Mouse (Mus musculus): Measurements from ENCODE around the gene March10. TPM values are rescaled to one million over a fixed set of nuclear protein-coding genes. Genes with fewer than 3 reads are reported as not detected.

March10 gene
- polyA plus RNA-seq, 1 experiment = 0.13 TPM

GRCm38 (mm10) chr11:105409408-105409807 lies 47.1 kb downstream of the March10 start:
- no peak overlapping the region for H3K4me2 ChIP-seq (ENCODE audit: low read depth)
- TF ChIP-seq TCF3 (IDR thresholded peaks at IDR 0.05; ENCODE audit: insufficient read length, low read depth) = no peak
- H3K4me3 ChIP-seq = no peak overlapping the region
- H3ac ChIP-seq (ENCODE audit: control insufficient read depth, insufficient read length) = no peak overlapping the region
- H3K36me3 ChIP-seq (ENCODE audit: control insufficient read depth, insufficient read depth) = no peaks in the 10 kb centered on the region
- no peaks in the 10 kb centered on the region for H3K27me3 ChIP-seq (ENCODE audit: control insufficient read depth, insufficient read depth, insufficient read length)
- H3K79me2 ChIP-seq (ENCODE audit: control insufficient read depth, insufficient read depth) = no peaks in the 10 kb centered on the region

- Histone ChIP-seq H3K79me2 (ENCODE audit: control insufficient read depth, insufficient read depth) (no peaks in the 10 kb centered on the region), H3ac (ENCODE audit: control insufficient read depth, insufficient read length) (no peak overlapping the region), H3K36me3 (ENCODE audit: control insufficient read depth, insufficient read depth) (no peaks in the 10 kb centered on the region), H3K4me2 (ENCODE audit: low read depth) (no peak overlapping the region), H3K4me3 (no peak overlapping the region), H3K27me3 (ENCODE audit: control insufficient read depth, insufficient read depth, insufficient read length) (no peaks in the 10 kb centered on the region)
- TF ChIP-seq MYOG (IDR thresholded peaks at IDR 0.05; ENCODE audit: control insufficient read depth in 1 of 3, insufficient read depth in 1 of 3, insufficient read length in 2 of 3, low read depth in 2 of 3) (no peak), SRF (IDR thresholded peaks at IDR 0.05; ENCODE audit: control insufficient read depth, insufficient read length, low read depth) (no peak), E2F4 (IDR thresholded peaks at IDR 0.05; ENCODE audit: insufficient read depth) (no peak), REST (IDR thresholded peaks at IDR 0.05; ENCODE audit: insufficient read depth, insufficient read length) (no peak), MAX (IDR thresholded peaks at IDR 0.05; ENCODE audit: low read depth) (no peak), CEBPB (IDR thresholded peaks at IDR 0.05; ENCODE audit: insufficient read depth, poor library complexity, severe bottlenecking) (no peak), POLR2AphosphoS2 (IDR thresholded peaks at IDR 0.05; ENCODE audit: insufficient read length, low read depth) (no peak), MYOD1 (IDR thresholded peaks at IDR 0.05; ENCODE audit: control insufficient read depth in 1 of 3, insufficient read length in 2 of 3, low read depth in 2 of 3) (no peak), TCF3 (IDR thresholded peaks at IDR 0.05; ENCODE audit: insufficient read length, low read depth) (no peak), POLR2A (IDR thresholded peaks at IDR 0.05; ENCODE audit: insufficient read length, low read depth) (no peak), USF1 (IDR thresholded peaks at IDR 0.05; ENCODE audit: low read depth) (no peak), TCF12 (IDR thresholded peaks at IDR 0.05; ENCODE audit: insufficient read depth, poor library complexity, severe bottlenecking) (no peak)
Measured at GRCm38 (mm10) chr11:105407846-105408441, 48.6 kb downstream of the March10 start.

GRCm38 (mm10) chr11:105402355-105402754 lies 54.2 kb downstream of the March10 start:
- H3K36me3 ChIP-seq (ENCODE audit: control insufficient read depth, insufficient read depth) = no peaks in the 10 kb centered on the region
- H3K4me3 ChIP-seq = no peak overlapping the region
- no peak overlapping the region for H3ac ChIP-seq (ENCODE audit: control insufficient read depth, insufficient read length)
- H3K79me2 ChIP-seq (ENCODE audit: control insufficient read depth, insufficient read depth) = no peaks in the 10 kb centered on the region
- H3K4me2 ChIP-seq (ENCODE audit: low read depth) = no peak overlapping the region
- H3K27me3 ChIP-seq (ENCODE audit: control insufficient read depth, insufficient read depth, insufficient read length) = no peaks in the 10 kb centered on the region
- TF ChIP-seq CEBPB (IDR thresholded peaks at IDR 0.05; ENCODE audit: insufficient read depth, poor library complexity, severe bottlenecking) = no peak
- no peak for TF ChIP-seq REST (IDR thresholded peaks at IDR 0.05; ENCODE audit: insufficient read depth, insufficient read length)
- TF ChIP-seq SRF (IDR thresholded peaks at IDR 0.05; ENCODE audit: control insufficient read depth, insufficient read length, low read depth) = no peak
- no peak for TF ChIP-seq POLR2AphosphoS2 (IDR thresholded peaks at IDR 0.05; ENCODE audit: insufficient read length, low read depth)
- no peak for TF ChIP-seq MYOG (IDR thresholded peaks at IDR 0.05; ENCODE audit: control insufficient read depth in 1 of 3, insufficient read depth in 1 of 3, insufficient read length in 2 of 3, low read depth in 2 of 3)
- no peak for TF ChIP-seq USF1 (IDR thresholded peaks at IDR 0.05; ENCODE audit: low read depth)
- TF ChIP-seq TCF12 (IDR thresholded peaks at IDR 0.05; ENCODE audit: insufficient read depth, poor library complexity, severe bottlenecking) = no peak
- TF ChIP-seq POLR2A (IDR thresholded peaks at IDR 0.05; ENCODE audit: insufficient read length, low read depth) = no peak
- TF ChIP-seq TCF3 (IDR thresholded peaks at IDR 0.05; ENCODE audit: insufficient read length, low read depth) = no peak
- TF ChIP-seq E2F4 (IDR thresholded peaks at IDR 0.05; ENCODE audit: insufficient read depth) = no peak
- TF ChIP-seq MYOD1 (IDR thresholded peaks at IDR 0.05; ENCODE audit: control insufficient read depth in 1 of 3, insufficient read length in 2 of 3, low read depth in 2 of 3) = no peak
- TF ChIP-seq MAX (IDR thresholded peaks at IDR 0.05; ENCODE audit: low read depth) = no peak

- Histone ChIP-seq H3K79me2 (ENCODE audit: control insufficient read depth, insufficient read depth) (no peaks in the 10 kb centered on the region), H3K36me3 (ENCODE audit: control insufficient read depth, insufficient read depth) (no peaks in the 10 kb centered on the region), H3K4me3 (no peak overlapping the region), H3ac (ENCODE audit: control insufficient read depth, insufficient read length) (no peak overlapping the region), H3K4me2 (ENCODE audit: low read depth) (no peak overlapping the region), H3K27me3 (ENCODE audit: control insufficient read depth, insufficient read depth, insufficient read length) (no peaks in the 10 kb centered on the region)
- TF ChIP-seq TCF3 (IDR thresholded peaks at IDR 0.05; ENCODE audit: insufficient read length, low read depth) (no peak), POLR2A (IDR thresholded peaks at IDR 0.05; ENCODE audit: insufficient read length, low read depth) (no peak), REST (IDR thresholded peaks at IDR 0.05; ENCODE audit: insufficient read depth, insufficient read length) (no peak), E2F4 (IDR thresholded peaks at IDR 0.05; ENCODE audit: insufficient read depth) (no peak), MAX (IDR thresholded peaks at IDR 0.05; ENCODE audit: low read depth) (no peak), USF1 (IDR thresholded peaks at IDR 0.05; ENCODE audit: low read depth) (no peak), POLR2AphosphoS2 (IDR thresholded peaks at IDR 0.05; ENCODE audit: insufficient read length, low read depth) (no peak), TCF12 (IDR thresholded peaks at IDR 0.05; ENCODE audit: insufficient read depth, poor library complexity, severe bottlenecking) (no peak), SRF (IDR thresholded peaks at IDR 0.05; ENCODE audit: control insufficient read depth, insufficient read length, low read depth) (no peak), MYOD1 (IDR thresholded peaks at IDR 0.05; ENCODE audit: control insufficient read depth in 1 of 3, insufficient read length in 2 of 3, low read depth in 2 of 3) (no peak), CEBPB (IDR thresholded peaks at IDR 0.05; ENCODE audit: insufficient read depth, poor library complexity, severe bottlenecking) (no peak)
Measured at GRCm38 (mm10) chr11:105390290-105390689, 66.2 kb downstream of the March10 start.

- Histone ChIP-seq H3ac (ENCODE audit: control insufficient read depth, insufficient read length) (no peak overlapping the region), H3K4me2 (ENCODE audit: low read depth) (no peak overlapping the region), H3K4me3 (no peak overlapping the region), H3K79me2 (ENCODE audit: control insufficient read depth, insufficient read depth) (no peaks in the 10 kb centered on the region), H3K36me3 (ENCODE audit: control insufficient read depth, insufficient read depth) (no peaks in the 10 kb centered on the region), H3K27me3 (ENCODE audit: control insufficient read depth, insufficient read depth, insufficient read length) (no peaks in the 10 kb centered on the region)
- TF ChIP-seq REST (IDR thresholded peaks at IDR 0.05; ENCODE audit: insufficient read depth, insufficient read length) (no peak), MYOG (IDR thresholded peaks at IDR 0.05; ENCODE audit: control insufficient read depth in 1 of 3, insufficient read depth in 1 of 3, insufficient read length in 2 of 3, low read depth in 2 of 3) (no peak), SRF (IDR thresholded peaks at IDR 0.05; ENCODE audit: control insufficient read depth, insufficient read length, low read depth) (no peak), CEBPB (IDR thresholded peaks at IDR 0.05; ENCODE audit: insufficient read depth, poor library complexity, severe bottlenecking) (no peak), POLR2AphosphoS2 (IDR thresholded peaks at IDR 0.05; ENCODE audit: insufficient read length, low read depth) (no peak), MYOD1 (IDR thresholded peaks at IDR 0.05; ENCODE audit: control insufficient read depth in 1 of 3, insufficient read length in 2 of 3, low read depth in 2 of 3) (no peak), POLR2A (IDR thresholded peaks at IDR 0.05; ENCODE audit: insufficient read length, low read depth) (no peak), MAX (IDR thresholded peaks at IDR 0.05; ENCODE audit: low read depth) (no peak), TCF12 (IDR thresholded peaks at IDR 0.05; ENCODE audit: insufficient read depth, poor library complexity, severe bottlenecking) (no peak), TCF3 (IDR thresholded peaks at IDR 0.05; ENCODE audit: insufficient read length, low read depth) (no peak), E2F4 (IDR thresholded peaks at IDR 0.05; ENCODE audit: insufficient read depth) (no peak), USF1 (IDR thresholded peaks at IDR 0.05; ENCODE audit: low read depth) (no peak)
Measured at GRCm38 (mm10) chr11:105388636-105389035, 67.9 kb downstream of the March10 start.
